Mouse (Mus musculus) left cerebral cortex, adult 2 months (tissue): ENCODE results near the gene Gfer. TPM values are rescaled to one million over a fixed set of nuclear protein-coding genes. Genes with fewer than 3 reads are reported as not detected.
"Not testable (repeated sequence)": the region's sequence is repeated elsewhere in the genome, so short reads cannot be mapped to it uniquely, and the experiment has no call there.

Source experiments
- DNase-seq, 2 experiments: peaks; one replicate each; pipeline ENCODE4 v3.0.0; 2021 to 2022; ENCODE audit warnings: low spot score in 2 of 2, mixed read lengths in 1 of 2; ENCODE audit errors: extremely low spot score in 1 of 2
- H3K27ac ChIP-seq: fragments of 200-600 bp; 2 replicates; pipeline ENCODE4 v1.8.1; 2022
- H3K4me3 ChIP-seq: fragments of 200-600 bp; 2 replicates; pipeline ENCODE4 v1.8.1; 2022
- CTCF ChIP-seq: fragments of 200-600 bp; IDR thresholded peaks from 2 replicates; pipeline ENCODE4 v1.8.1; 2022; ENCODE audit warnings: antibody characterized with exemption, mild to moderate bottlenecking, moderate library complexity
- intact Hi-C: fragments of 180-260 bp; cut with DNase I; formaldehyde crosslinking; loops from one replicate; pipeline ENCODE4 v1.15.1; 2025
- total RNA-seq, 2 experiments: library from RNA; stranded (reverse); gene quantifications; 2 replicates each; pipeline ENCODE4 v1.2.3; 2021

Gfer gene
- total RNA-seq, 2 experiments from 2014 or later = 20.0 to 23.2 TPM

DNA sequence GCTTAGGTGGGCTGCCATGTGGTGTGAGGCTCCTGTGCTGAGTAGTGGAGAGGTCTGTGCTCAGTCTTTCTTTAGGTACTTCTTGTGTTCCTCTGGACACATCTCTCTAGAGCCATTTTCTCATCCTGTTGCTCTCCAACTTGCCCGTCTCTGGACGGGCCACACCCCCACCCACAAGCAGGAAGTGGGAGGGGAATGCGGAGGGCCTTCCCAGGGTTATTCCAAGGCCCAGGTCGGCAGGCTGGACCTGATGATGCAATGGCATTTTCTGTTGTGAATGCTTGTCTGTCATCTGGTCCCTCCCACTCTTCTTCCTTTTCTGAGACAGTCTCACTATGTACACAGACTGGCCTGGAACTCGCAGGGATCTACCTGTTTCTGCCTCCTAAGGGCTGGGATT is 23.8 kb downstream of the Gfer start:
- no peak overlapping the region for H3K4me3 ChIP-seq
- no peak overlapping the region for H3K27ac ChIP-seq
- intact Hi-C loops = no loop called here
- DNase-seq = no peak
- TF ChIP-seq CTCF = no peak

- intact Hi-C loops = no loop called here
- Histone ChIP-seq H3K4me3 (0 out of 2 replicates have a peak overlapping the region, but pooled peaks have one; percentile 6), H3K27ac (no peak overlapping the region)
- DNase-seq = no peak
- no peak for TF ChIP-seq CTCF
These were observed 24.6 kb downstream of the Gfer start for GRCm38 (mm10) chr17:24671346-24671745.

DNA sequence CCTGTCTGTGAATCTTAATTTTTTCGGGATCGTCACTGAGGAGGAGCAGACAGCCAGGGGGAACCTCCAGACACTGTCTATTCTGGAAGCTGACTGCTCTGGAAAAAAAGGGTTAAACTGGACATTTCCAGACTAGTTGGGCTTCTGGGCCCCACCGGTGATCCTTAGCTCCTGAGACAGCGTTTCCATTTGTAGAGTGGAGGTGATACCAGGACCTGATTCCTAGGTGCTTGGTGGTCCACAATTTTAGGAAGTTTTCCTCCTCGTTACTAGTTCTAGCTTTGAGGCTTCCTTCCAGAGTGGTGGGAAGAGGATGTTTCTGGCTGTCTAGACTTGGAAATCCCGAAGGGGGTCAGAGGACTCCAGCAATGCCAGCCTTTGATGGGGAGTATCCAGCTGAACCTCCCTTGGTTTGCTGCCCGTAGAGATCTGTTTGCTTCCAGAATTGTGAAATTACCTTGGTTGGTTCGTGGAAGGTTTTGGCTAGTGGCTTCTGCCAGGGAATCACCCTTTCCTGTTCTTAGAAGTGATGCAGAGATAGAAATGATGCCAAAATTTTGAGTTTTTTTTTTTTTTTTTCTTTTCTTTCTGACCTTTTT is 25.6 kb downstream of the Gfer start:
- DNase-seq = no peak
- intact Hi-C loops = no loop called here
- peak overlapping the region; percentile 86 for H3K27ac ChIP-seq
- TF ChIP-seq CTCF = no peak
- H3K4me3 ChIP-seq = peak overlapping the region; percentile 90

- peak; percentile 42 for TF ChIP-seq CTCF
- intact Hi-C loops = no loop called here
- DNase-seq = peak; percentile 93 to 95
- H3K27ac ChIP-seq = peak within 1 kb of the TSS; percentile 88
- H3K4me3 ChIP-seq = peak within 1 kb of the TSS; percentile 90
These were observed 26.3 kb downstream of the Gfer start, which contains the start of gene Zfp598 for GRCm38 (mm10) chr17:24669545-24670245. Zfp598 (plus strand) TSS chr17:24669687.

DNA sequence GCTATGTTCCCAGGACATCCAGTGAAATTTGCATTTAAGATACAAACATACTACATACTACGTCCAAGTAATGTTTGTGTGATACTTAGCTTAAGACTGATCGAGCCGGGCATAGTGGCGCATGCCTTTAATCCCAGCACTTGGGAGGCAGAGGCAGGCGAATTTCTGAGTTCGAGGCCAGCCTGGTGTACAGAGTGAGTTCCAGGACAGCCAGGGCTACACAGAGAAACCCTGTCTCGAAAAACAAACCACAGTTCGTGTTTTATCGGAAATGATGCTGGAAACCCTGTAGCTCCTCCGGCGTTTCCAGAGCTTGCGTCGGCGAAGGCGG is 26.8 kb downstream of the Gfer start:
- Histone ChIP-seq H3K27ac (peak overlapping the region; percentile 88), H3K4me3 (peak overlapping the region; percentile 90)
- DNase-seq, intact Hi-C loops: not testable (repeated sequence)

GRCm38 (mm10) chr17:24667416-24667815 is 28.5 kb downstream of the Gfer start:
- intact Hi-C loops = no loop called here
- TF ChIP-seq CTCF = peak; percentile 75
- no peak overlapping the region for H3K27ac ChIP-seq
- peak in 1 of 2 experiments; percentile 47 for DNase-seq
- H3K4me3 ChIP-seq = no peak overlapping the region

DNA sequence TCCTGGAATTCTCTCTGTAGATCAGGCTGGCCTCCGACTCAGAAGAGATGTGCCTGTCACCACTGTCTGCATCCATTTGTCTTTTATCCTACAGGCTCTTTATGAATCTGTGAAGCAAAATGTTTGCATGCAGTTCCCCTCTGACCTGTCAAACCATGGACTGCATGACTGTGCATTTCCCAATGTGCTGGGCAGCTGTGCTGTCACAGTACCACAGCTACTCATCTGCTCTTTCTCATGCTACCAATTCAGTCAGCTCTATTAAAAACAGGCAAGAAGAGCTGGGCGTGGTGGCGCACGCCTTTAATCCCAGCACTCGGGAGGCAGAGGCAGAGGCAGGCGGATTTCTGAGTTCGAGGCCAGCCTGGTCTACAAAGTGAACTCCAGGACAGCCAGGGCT is 28.9 kb downstream of the Gfer start:
- H3K4me3 ChIP-seq, intact Hi-C loops, DNase-seq, H3K27ac ChIP-seq: not testable (repeated sequence)

DNA sequence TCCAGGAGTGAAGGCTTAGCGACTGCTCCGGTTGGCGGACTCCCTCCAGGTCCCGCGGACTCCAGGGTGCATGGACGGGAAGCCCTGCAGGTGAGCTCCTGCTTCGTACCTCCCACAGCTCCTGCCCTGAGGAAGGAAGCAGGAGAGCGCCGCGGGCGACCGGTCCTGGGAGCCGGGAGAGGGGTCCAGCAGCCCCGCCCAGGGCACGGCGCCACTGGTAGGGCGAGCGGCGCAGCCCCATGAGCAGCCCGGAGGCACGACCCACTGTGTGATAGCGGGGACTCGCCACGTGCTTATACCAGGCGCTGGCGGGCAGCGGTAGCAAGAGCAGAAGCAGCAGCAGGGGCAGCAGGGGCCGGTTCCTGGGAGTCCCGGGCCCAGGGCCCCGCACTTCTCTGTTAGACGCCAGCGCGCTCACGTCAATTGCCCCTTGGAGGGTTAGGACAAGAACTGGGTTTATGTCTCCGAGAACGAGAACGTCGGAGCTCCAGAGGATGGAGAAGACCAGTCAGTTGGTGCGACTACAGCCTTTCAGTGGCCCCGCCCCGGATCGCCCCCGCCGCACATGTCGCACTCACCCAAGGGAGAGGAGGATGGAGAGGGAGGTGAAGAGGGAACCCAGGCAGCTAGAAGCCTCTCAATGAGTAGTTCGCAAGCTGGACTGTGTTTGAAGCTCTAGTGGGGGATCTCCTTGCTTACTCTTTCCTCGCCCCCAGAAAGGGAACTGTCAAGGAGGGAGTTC is 37.8 kb downstream of the Gfer start, which contains the start of gene Npw:
Npw (minus strand) TSS at position 441 of the 742 bp plus-strand sequence.
- intact Hi-C loops = no loop called here

DNA sequence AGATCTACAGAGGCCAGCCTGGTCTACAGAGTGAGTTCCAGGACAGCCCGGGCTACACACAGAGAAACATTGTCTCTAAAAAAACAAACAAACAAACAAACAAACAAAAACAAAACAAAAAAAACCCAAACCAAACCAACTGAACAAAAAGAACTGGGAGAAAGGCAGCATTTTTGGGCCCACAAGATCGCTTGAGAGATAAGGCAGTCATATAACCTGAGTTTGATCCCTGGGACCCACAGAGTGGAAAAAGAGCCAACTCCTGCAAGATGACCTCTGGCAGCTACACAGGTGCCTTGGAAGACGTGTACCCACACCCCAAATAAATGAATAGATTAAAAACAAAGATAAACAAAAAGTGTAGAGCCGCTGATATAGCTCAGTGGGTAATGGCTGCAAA is 41.0 kb downstream of the Gfer start:
- Histone ChIP-seq H3K4me3 (no peak overlapping the region), H3K27ac (no peak overlapping the region)
- DNase-seq = no peak
- intact Hi-C loops = loop anchor here (2.0 kb wide), 1 partner anchor 126 kb away; no protein-coding TSS in a partner anchor
- no peak for TF ChIP-seq CTCF

More for the DNA sequence above, 37.8 kb downstream of the Gfer start, which contains the start of gene Npw:
- Histone ChIP-seq H3K27ac (no peak within 1 kb of the TSS), H3K4me3 (peak within 1 kb of the TSS; percentile 30)
- DNase-seq = no peak
- no peak; the same call in 1 of the 2 replicates for TF ChIP-seq CTCF

- 0 out of 2 replicates have a peak overlapping the region, but pooled peaks have one; percentile 16 for H3K4me3 ChIP-seq
- H3K27ac ChIP-seq = no peak overlapping the region
- peak; percentile 86 for TF ChIP-seq CTCF
- DNase-seq = peak; percentile 47 to 70
- intact Hi-C loops = loop anchor here (2.0 kb wide), 1 partner anchor 125 kb away; no protein-coding TSS in a partner anchor
These were observed 41.8 kb downstream of the Gfer start for GRCm38 (mm10) chr17:24653967-24654710.

- DNase-seq = no peak
- Histone ChIP-seq H3K27ac (no peak overlapping the region), H3K4me3 (no peak overlapping the region)
- intact Hi-C loops = no loop called here
- TF ChIP-seq CTCF = no peak
These were observed 44.1 kb downstream of the Gfer start for GRCm38 (mm10) chr17:24651835-24652234.

DNA sequence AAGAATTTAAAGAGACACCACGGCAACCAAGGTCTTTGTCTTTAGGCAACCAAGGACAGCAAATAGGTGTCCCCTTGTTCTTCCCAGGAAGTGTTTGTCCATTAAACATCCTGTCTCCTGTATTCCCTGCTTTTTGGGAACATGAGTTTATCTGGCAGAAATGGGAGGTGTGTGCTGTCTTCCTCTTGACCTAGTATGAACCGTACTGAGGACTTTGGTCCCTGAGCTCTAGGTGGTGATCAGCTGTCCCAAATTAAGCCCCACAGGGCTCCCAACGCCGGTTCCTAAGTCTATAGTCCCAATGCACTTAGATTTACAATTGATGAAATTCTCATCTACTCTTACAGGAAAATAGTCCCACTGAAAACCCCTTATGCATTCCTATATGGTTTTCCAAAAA is 45.2 kb downstream of the Gfer start:
- intact Hi-C loops = no loop called here

More for the DNA sequence above, 45.2 kb downstream of the Gfer start:
- peak overlapping the region; percentile 95 for H3K27ac ChIP-seq
- DNase-seq = no peak
- peak overlapping the region; percentile 94 for H3K4me3 ChIP-seq
- TF ChIP-seq CTCF = no peak
